Mouse (Mus musculus): ENCODE measurements at regions not wholly inside any gene's neighbourhood (a gene's known extent, or its start where the extent isn't known, plus 50 kb on each side); places are given as distances from the start of the nearest gene placed in this dataset.

GRCm38 (mm10) chr16:7632474-7632873 is 792.5 kb downstream of the Tmem114 start:
- H3K4me1 ChIP-seq, result peaks cover 15% of the 10 kb centered on the region
- 10% methylated on average over 5 of the region's 5 CpGs for WGBS
- H3K9me3 ChIP-seq, result no peaks in the 10 kb centered on the region
- H3K36me3 ChIP-seq (replicated peaks), result no peaks in the 10 kb centered on the region
- H3K4me3 ChIP-seq, result no peak overlapping the region
- peak; percentile 13 for DNase-seq (ENCODE audit: low spot score)
- H3K27ac ChIP-seq (replicated peaks), result peak overlapping the region; percentile 36; the same call in 1 of the 2 replicates
- H3K27me3 ChIP-seq (replicated peaks; ENCODE audit: low read depth, poor library complexity, severe bottlenecking), result no peaks in the 10 kb centered on the region

GRCm38 (mm10) chr16:7628351-7628750 is 796.6 kb downstream of the Tmem114 start:
- Histone ChIP-seq H3K27me3 (replicated peaks; ENCODE audit: low read depth, poor library complexity, severe bottlenecking) (no peaks in the 10 kb centered on the region), H3K9me3 (no peaks in the 10 kb centered on the region), H3K4me3 (no peak overlapping the region), H3K36me3 (replicated peaks) (no peaks in the 10 kb centered on the region), H3K4me1 (peaks cover 10% of the 10 kb centered on the region), H3K27ac (replicated peaks) (no peak overlapping the region)
- no peak for DNase-seq (ENCODE audit: low spot score)
- 87% methylated on average over 8 of the region's 8 CpGs for WGBS

GRCm38 (mm10) chr16:7606602-7607001 is 818.3 kb downstream of the Tmem114 start:
- H3K4me1 ChIP-seq, result no peaks in the 10 kb centered on the region
- no peak overlapping the region for H3K27ac ChIP-seq (replicated peaks)
- no peak overlapping the region for H3K4me3 ChIP-seq
- no peaks in the 10 kb centered on the region for H3K9me3 ChIP-seq
- 86% methylated on average over 2 of the region's 2 CpGs for WGBS
- H3K36me3 ChIP-seq (replicated peaks), result no peaks in the 10 kb centered on the region
- no peaks in the 10 kb centered on the region for H3K27me3 ChIP-seq (replicated peaks; ENCODE audit: low read depth, poor library complexity, severe bottlenecking)
- DNase-seq (ENCODE audit: low spot score), result no peak

GRCm38 (mm10) chr16:7602428-7602827 is 822.5 kb downstream of the Tmem114 start:
- H3K4me3 ChIP-seq, result no peak overlapping the region
- no peaks in the 10 kb centered on the region for H3K36me3 ChIP-seq (replicated peaks)
- no peak for DNase-seq (ENCODE audit: low spot score)
- H3K4me1 ChIP-seq, result no peaks in the 10 kb centered on the region
- H3K9me3 ChIP-seq, result no peaks in the 10 kb centered on the region
- H3K27me3 ChIP-seq (replicated peaks; ENCODE audit: low read depth, poor library complexity, severe bottlenecking), result no peaks in the 10 kb centered on the region
- 77% methylated on average over 1 of the region's 1 CpGs for WGBS
- H3K27ac ChIP-seq (replicated peaks), result no peak overlapping the region

GRCm38 (mm10) chr16:7574879-7575278 is 850.1 kb downstream of the Tmem114 start:
- no peak overlapping the region for H3K4me3 ChIP-seq
- DNase-seq (ENCODE audit: low spot score), result no peak
- H3K27me3 ChIP-seq (replicated peaks; ENCODE audit: low read depth, poor library complexity, severe bottlenecking), result no peaks in the 10 kb centered on the region
- H3K9me3 ChIP-seq, result no peaks in the 10 kb centered on the region
- H3K4me1 ChIP-seq, result no peaks in the 10 kb centered on the region
- WGBS, result 52% methylated on average over 3 of the region's 3 CpGs
- no peak overlapping the region for H3K27ac ChIP-seq (replicated peaks)
- no peaks in the 10 kb centered on the region for H3K36me3 ChIP-seq (replicated peaks)

GRCm38 (mm10) chr16:7560841-7561240 is 864.1 kb downstream of the Tmem114 start:
- DNase-seq (ENCODE audit: low spot score), result no peak
- H3K27ac ChIP-seq (replicated peaks), result no peak overlapping the region
- H3K36me3 ChIP-seq (replicated peaks), result no peaks in the 10 kb centered on the region
- no peaks in the 10 kb centered on the region for H3K27me3 ChIP-seq (replicated peaks; ENCODE audit: low read depth, poor library complexity, severe bottlenecking)
- WGBS, result 76% methylated on average over 2 of the region's 2 CpGs
- no peak overlapping the region for H3K4me3 ChIP-seq
- H3K4me1 ChIP-seq, result no peaks in the 10 kb centered on the region
- no peaks in the 10 kb centered on the region for H3K9me3 ChIP-seq

- WGBS, result 90% methylated on average over 1 of the region's 1 CpGs
- H3K27me3 ChIP-seq (replicated peaks; ENCODE audit: low read depth, poor library complexity, severe bottlenecking), result no peaks in the 10 kb centered on the region
Measured at GRCm38 (mm10) chr16:7559177-7559576, 865.8 kb downstream of the Tmem114 start.

GRCm38 (mm10) chr16:7558637-7559036 is 866.3 kb downstream of the Tmem114 start:
- H3K4me3 ChIP-seq, result no peak overlapping the region
- no peaks in the 10 kb centered on the region for H3K9me3 ChIP-seq
- H3K27ac ChIP-seq (replicated peaks), result no peak overlapping the region
- WGBS, result 81% methylated on average over 1 of the region's 1 CpGs
- no peaks in the 10 kb centered on the region for H3K27me3 ChIP-seq (replicated peaks; ENCODE audit: low read depth, poor library complexity, severe bottlenecking)
- no peaks in the 10 kb centered on the region for H3K4me1 ChIP-seq
- DNase-seq (ENCODE audit: low spot score), result no peak
- no peaks in the 10 kb centered on the region for H3K36me3 ChIP-seq (replicated peaks)

More at GRCm38 (mm10) chr16:7559177-7559576, 865.8 kb downstream of the Tmem114 start:
- H3K4me3 ChIP-seq, result no peak overlapping the region
- H3K27ac ChIP-seq (replicated peaks), result no peak overlapping the region
- no peaks in the 10 kb centered on the region for H3K4me1 ChIP-seq
- H3K36me3 ChIP-seq (replicated peaks), result no peaks in the 10 kb centered on the region
- no peak for DNase-seq (ENCODE audit: low spot score)
- no peaks in the 10 kb centered on the region for H3K9me3 ChIP-seq

- WGBS, result 91% methylated on average over 9 of the region's 9 CpGs
- no peaks in the 10 kb centered on the region for H3K27me3 ChIP-seq (replicated peaks; ENCODE audit: low read depth, poor library complexity, severe bottlenecking)
- no peak overlapping the region for H3K27ac ChIP-seq (replicated peaks)
- no peak overlapping the region for H3K4me3 ChIP-seq
- H3K36me3 ChIP-seq (replicated peaks), result no peaks in the 10 kb centered on the region
- no peaks in the 10 kb centered on the region for H3K9me3 ChIP-seq
- no peak for DNase-seq (ENCODE audit: low spot score)
- H3K4me1 ChIP-seq, result no peaks in the 10 kb centered on the region
Measured at GRCm38 (mm10) chr16:7555911-7556310, 869.0 kb downstream of the Tmem114 start.

- no peaks in the 10 kb centered on the region for H3K27me3 ChIP-seq (replicated peaks; ENCODE audit: low read depth, poor library complexity, severe bottlenecking)
- no peaks in the 10 kb centered on the region for H3K36me3 ChIP-seq (replicated peaks)
- no peaks in the 10 kb centered on the region for H3K4me1 ChIP-seq
- H3K9me3 ChIP-seq, result no peaks in the 10 kb centered on the region
- no peak overlapping the region for H3K4me3 ChIP-seq
- H3K27ac ChIP-seq (replicated peaks), result no peak overlapping the region
- 83% methylated on average over 1 of the region's 1 CpGs for WGBS
- no peak for DNase-seq (ENCODE audit: low spot score)
Measured at GRCm38 (mm10) chr16:7549568-7549967, 875.4 kb downstream of the Tmem114 start.

- H3K27ac ChIP-seq (replicated peaks), result no peak overlapping the region
- no peak for DNase-seq (ENCODE audit: low spot score)
- no peaks in the 10 kb centered on the region for H3K36me3 ChIP-seq (replicated peaks)
- no peaks in the 10 kb centered on the region for H3K9me3 ChIP-seq
- no peaks in the 10 kb centered on the region for H3K27me3 ChIP-seq (replicated peaks; ENCODE audit: low read depth, poor library complexity, severe bottlenecking)
- no peak overlapping the region for H3K4me3 ChIP-seq
- peaks cover 4% of the 10 kb centered on the region; the same call in 1 of the 2 replicates for H3K4me1 ChIP-seq
- 42% methylated on average over 4 of the region's 4 CpGs for WGBS
Measured at GRCm38 (mm10) chr16:7544067-7544466, 880.9 kb downstream of the Tmem114 start.

GRCm38 (mm10) chr16:7529811-7530210 is 895.1 kb downstream of the Tmem114 start:
- no peaks in the 10 kb centered on the region for H3K9me3 ChIP-seq
- no peak overlapping the region for H3K4me3 ChIP-seq
- no peak for DNase-seq (ENCODE audit: low spot score)
- no peaks in the 10 kb centered on the region for H3K27me3 ChIP-seq (replicated peaks; ENCODE audit: low read depth, poor library complexity, severe bottlenecking)
- H3K4me1 ChIP-seq, result peaks cover 14% of the 10 kb centered on the region
- WGBS, result 97% methylated on average over 2 of the region's 2 CpGs
- no peak overlapping the region for H3K27ac ChIP-seq (replicated peaks)
- no peaks in the 10 kb centered on the region for H3K36me3 ChIP-seq (replicated peaks)

- no peaks in the 10 kb centered on the region for H3K27me3 ChIP-seq (replicated peaks; ENCODE audit: low read depth, poor library complexity, severe bottlenecking)
- peaks cover 14% of the 10 kb centered on the region for H3K4me1 ChIP-seq
- H3K36me3 ChIP-seq (replicated peaks), result no peaks in the 10 kb centered on the region
- H3K9me3 ChIP-seq, result no peaks in the 10 kb centered on the region
- H3K4me3 ChIP-seq, result no peak overlapping the region
- DNase-seq (ENCODE audit: low spot score), result peak; percentile 22
- WGBS, result 21% methylated on average over 5 of the region's 5 CpGs
- H3K27ac ChIP-seq (replicated peaks), result peak overlapping the region; percentile 69
Measured at GRCm38 (mm10) chr16:7528963-7529362, 896.0 kb downstream of the Tmem114 start.

Measured in embryonic facial prominence, embryonic 10.5 days (tissue).